Mouse (Mus musculus): ENCODE results near the gene Zfp60.
"Not testable (repeated sequence)": the region's sequence is repeated elsewhere in the genome, so short reads cannot be mapped to it uniquely, and the experiment has no call there.

Zfp60 gene

DNA sequence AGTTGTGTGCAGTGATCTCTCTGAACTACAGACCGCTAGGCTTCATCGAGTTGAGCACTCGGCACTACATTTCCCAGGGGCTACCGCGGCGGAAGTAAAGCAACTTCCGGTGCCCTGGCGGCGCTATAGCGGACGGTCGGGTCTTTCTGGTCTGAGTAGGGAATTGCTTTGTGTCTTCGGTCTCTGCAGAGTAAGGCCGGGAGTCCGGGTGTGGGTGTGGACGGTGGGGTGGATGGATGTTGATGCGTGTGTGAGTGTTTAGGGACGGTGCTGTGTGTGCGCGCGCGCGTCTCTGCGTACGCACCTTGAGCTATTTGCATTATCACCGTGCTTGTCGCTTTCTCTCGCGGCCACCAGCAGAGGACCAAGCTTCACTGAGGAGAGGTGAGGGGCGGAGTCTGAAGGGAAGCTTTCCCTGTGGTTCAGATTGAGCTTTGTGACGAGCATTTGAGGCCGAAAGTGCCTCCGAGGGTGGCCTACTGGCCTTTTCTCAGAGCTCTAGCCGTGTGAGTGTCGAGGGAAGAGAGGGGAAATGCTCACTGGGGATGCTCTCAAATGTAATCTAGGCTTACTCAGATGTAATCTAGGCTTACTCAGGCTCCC, at the start of gene Zfp60:
TSS of gene Zfp60 (plus strand) at position 109 of the 603 bp plus-strand sequence.
- DNase-seq: peak; percentile 93

DNA sequence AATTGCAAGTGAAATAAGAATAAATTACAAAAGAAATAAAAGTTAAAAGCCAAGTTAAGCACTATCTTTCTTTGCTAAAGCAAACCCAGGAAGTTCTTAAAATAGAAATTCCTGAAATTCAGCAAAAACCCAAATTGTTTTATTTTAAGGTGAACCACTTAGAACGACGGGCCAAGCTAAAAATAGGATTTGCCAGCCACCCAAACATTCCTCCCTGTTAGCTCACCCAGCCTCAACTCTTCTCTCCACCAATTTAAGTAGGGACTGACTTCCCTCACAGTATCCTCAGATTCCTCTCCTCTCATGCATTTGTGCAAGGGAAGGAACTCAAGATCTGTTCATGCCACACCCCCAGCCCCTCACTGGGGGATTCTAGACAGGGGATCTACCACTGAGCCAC, 48.0 kb upstream of the Zfp60 start:
- DNase-seq: no peak

DNA sequence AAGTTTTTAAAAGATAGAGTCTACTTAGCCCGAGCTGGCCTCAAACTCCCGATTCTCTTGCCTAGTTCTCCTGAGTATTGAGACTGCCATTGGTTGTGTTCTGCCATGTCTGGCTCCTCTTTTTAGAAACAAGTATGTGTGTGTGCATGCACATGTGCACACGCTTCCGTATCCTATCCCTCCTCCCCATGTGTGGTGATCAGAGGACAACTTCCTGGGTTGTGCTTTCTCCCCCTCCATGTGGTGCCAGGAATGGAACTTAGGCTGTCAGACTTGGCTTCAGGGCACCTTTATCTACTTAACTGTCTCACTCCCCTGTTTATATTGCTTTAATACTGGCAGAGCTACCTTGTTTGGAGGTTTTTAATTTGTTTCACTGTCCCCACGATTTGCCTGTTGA, 46.0 kb upstream of the Zfp60 start:
- no peak for DNase-seq

DNA sequence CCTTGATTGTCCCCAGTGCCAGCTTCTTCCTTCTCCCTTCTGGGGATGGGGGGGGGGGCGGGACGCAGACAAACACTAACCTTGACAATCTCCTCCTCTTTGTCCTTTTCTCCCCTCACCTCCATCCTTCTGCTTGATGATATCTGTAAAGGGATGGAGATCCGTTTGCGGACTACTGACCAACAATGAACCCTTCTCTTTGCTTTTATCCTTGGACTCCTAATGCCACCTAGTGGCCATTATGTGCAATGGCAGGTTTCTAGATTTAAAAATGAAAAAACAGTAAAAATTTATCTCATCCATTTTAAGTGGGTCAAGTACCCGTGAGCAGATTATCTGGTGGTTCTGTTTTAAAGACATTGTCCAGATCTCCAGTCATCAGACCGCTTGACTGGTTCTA, 45.5 kb upstream of the Zfp60 start:
- DNase-seq: peak; percentile 82

DNA sequence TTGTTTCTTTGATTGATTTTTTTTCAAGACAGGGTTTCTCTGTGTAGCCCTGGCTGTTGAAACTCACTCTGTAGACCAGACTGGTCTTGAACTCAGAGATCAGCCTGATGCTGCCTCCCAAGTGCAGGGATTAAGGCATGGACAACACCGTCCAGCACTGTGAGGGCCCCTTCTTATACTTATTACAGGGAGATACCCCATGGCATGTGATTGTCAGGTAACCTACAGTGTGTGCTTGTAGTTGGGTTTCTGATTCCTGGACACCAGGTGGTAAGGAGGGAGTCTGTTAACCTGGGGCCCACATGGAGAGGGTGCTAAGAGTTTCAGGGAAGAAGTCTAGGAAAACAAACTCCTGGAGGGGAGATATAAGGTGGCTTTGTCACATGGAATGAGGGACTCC, 44.1 kb upstream of the Zfp60 start:
- no peak for DNase-seq

DNA sequence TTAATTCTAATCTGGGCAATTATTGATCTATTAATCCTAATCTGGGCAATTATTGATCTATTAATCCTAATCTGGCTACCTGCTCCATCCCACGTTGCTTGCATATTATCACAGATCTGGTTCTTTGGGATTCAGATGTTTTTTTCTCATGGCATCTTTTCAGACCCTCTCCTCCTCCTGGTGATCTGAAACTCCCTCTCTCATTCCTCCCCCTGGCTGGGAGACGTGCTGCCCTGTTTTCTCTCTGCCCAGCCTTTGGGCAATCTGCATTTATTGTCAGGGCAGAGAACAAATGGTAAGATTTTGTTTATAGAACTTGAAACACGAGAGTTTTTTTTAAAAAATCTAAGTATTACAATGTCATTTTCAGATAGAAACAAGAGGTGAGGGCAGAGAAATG, 43.4 kb upstream of the Zfp60 start:
- DNase-seq: no peak

DNA sequence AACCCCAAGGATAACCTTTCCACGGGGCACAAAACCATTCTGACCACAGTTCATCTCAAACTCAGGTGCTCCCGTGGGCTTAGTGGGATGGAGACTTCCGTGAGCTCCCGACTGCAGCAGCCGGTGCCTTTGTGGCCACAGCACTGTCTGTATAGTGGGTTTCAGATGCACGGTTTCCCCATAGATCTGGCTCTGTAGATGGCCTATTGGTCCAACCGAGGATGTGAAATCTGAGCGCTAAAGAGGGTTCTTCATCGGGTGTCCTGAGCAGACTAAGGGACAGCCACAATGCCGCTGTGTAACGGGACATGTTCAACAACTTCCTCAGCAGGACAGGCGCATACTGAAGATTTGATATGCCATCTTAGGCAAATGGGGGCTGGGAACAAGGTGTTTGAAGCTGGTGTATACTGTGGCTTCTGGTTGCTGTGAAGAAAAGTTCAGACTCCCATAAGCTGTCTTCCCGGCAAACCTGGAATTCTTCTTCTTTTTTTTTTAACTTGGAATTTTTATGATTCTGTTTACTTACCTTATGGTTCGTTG, 42.9 kb upstream of the Zfp60 start:
- no peak for DNase-seq

DNA sequence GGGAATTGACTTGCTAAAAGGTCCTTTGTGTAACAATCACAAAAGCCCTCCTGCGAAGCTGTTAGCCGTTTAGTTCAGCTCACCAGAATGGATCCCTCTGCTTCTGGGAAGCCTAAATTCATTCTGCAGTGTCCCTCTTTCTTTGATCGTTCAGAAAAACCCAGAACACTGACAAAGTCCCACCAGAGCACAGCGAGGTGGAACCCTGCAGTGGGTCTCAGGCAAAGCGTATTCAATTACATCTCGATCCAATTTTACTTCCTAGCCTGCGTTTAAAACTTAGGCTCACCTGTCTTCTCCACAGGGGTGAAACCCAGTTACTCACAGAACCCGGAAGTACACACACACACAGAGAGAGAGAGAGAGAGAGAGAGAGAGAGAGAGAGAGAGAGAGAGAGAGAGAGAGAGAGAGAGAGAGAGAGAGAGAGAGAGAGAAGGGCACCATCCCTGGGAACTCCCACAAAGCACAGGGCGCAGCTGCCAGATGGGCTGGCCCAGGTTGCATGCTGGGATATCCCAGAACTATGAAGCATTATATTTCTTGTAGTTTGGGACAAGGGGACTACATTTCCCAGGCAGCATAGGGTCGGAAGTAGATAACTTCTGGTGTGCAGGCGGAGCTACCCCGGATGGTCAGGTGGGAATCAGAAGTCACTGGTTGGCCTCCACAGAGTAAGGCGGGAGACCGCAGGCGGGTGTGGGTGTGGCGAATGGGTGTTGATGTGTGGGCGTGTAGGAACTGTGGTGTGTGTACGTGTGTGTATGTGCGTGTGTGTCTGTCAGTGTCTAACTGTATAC, 42.2 kb upstream of the Zfp60 start, which contains the start of gene Zfp607b:
TSS of gene Zfp607b (plus strand) at position 526 of the 798 bp plus-strand sequence.
- DNase-seq: peak; percentile 98

DNA sequence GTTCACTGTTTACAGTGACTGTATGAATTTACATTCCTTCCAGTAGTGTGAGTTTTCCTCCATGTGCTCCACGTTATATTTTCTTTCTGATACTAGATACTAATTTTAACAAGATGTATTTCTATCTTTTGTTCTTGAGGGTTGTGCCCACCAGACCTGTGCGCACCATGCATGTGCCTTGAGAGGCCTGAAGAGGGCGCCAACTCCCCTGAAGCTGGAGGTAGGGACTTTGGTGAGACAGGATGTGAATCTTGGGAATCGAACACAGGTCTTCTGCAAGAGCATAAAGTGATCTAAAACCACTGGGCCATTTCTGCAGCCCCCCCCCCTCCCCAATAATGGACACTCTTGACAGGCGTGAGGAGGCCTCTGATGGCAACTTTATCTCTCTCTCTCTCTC, 40.1 kb upstream of the Zfp60 start:
- peak; percentile 56 for DNase-seq

DNA sequence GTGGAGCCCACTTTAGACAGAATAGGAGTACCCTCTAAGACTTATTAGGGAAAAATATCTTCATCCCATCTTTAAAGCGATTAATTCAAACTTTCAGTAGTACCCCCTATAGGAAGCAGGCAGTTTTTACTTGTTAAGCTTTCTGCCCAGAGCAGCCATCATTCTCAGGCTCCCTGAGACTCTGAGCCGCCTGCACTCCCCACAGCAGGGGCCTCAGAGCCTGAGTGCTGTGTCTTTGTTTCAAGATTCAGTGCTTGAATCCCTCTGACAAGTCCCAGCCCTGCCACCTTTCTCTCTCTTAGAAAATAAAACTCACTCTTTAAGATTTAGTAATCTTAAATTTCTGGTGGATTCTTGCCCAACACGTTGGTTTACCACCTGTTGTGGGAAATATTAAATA, 34.5 kb upstream of the Zfp60 start:
- DNase-seq: no peak

DNA sequence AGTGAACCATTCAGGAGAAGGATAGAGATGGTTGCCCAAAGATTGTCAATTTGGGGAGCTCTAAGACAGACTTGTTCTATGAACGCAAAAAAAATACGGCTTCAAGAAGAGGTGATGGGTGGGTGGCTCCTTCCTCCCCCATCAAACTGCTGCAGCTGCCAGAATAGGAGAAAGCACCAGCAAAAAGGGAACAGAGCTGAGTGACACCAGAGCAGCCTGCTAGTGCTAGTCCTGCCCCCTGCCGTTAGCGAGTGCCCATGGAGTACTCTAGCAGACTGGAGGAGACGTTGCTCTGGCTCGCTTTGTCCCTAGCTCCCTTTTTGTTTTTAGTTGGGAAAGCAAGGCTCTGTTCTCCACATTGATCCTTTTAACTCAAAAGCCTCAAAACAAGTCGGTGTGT, 20.8 kb upstream of the Zfp60 start:
- DNase-seq: no peak

DNA sequence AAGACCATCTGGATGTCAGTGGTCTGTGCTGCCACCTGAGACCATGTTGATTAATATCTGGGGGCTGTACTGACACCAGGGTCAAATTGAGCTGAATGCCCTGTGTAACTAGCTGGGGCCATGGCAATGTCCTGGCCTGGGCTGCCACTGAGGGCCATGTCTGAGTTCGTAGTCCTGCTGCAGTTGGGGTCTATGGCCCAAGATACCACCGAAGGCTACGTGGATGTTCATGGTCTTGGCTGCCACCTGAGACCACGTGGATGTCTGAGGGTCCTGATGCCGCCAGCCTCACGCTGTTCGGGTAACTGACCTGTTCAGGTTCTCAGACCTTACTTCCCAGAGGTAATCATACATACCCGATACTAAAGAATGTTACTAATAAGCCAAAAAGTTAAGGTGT, 9.2 kb upstream of the Zfp60 start:
- DNase-seq: no peak

DNA sequence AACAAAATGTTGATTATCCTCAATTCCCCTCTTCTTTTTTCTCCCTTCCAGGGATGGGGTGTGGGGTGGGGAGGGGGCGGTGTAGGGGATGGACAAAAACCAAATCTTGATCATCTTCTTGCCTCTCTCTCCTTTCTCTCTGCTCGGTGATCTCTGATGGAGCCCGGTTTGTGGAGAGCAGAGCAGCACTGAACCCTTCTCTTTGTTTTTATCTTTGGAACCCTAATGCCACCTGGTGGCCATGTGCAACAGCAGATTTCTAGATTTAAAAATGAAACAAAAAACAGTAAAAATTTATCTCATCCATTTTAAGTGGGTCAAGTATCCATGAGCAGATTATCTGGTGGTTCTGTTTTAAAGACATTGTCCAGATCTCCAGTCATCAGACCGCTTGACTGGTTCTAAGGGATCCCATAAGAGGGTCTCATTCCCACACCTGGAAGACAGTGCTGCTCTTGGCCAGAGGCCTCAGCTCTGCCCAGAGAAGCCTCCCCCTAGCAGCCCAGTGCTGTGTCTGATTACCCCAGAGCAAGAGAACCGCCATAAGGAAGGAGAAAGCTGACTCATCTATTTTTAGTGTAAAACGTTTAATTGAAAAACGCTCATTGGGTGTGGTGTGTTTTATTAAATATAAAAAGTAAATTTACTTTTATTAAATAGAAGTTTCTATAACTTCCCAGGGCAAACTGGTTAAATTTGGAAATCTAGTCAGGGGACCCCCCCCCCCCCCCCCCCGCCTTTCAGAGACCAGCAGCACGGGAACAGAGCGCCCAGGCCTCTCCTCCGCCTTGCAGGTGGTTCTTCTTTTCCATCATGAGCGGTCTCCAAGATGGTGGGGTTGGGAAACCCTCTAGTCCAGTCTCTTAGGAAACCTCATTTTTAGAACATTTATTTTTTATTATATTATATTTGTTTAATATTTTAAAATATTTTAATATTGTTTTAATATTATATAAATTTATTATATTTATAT, 5.3 kb upstream of the Zfp60 start:
- peak; percentile 79 for DNase-seq

DNA sequence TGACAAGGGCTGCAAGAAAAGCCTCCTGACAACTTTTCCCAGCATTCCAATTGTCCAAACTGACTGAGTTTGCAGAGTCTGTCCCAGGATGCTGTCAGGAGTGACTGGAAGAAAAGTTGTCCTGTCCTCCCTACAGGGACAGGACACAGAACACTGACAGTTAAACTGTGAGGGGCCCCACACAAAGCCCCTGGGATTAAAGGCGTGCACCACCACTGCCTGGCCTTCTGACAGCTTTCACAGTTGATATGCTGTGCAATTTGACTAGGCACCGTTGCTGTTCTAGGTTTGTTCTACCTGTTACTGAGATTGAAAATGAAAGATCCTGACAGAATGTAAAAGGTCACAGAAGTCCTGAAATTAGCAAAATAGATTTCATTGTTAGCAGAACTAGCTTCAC, 3.7 kb upstream of the Zfp60 start:
- no peak for DNase-seq

DNA sequence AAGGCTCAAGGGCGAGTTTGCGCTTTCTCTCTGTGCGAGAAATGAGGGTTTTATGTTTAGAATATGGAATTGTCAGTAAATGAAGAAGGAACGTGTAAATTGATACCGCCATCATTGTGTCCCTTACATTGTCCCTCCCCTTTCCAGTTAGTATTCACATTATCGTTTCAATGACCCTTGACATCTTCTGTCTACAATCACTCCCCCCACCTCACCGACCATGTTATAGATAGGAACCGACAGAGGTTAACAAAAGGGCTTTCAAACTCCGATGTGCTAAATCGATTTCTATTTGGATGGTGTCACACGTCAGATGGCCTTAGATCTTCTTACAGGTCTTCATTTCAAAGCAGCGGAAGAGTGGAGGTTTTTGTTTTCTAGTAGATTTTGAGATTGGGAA, 757 bp downstream of the Zfp60 start:
- peak; percentile 61 for DNase-seq

DNA sequence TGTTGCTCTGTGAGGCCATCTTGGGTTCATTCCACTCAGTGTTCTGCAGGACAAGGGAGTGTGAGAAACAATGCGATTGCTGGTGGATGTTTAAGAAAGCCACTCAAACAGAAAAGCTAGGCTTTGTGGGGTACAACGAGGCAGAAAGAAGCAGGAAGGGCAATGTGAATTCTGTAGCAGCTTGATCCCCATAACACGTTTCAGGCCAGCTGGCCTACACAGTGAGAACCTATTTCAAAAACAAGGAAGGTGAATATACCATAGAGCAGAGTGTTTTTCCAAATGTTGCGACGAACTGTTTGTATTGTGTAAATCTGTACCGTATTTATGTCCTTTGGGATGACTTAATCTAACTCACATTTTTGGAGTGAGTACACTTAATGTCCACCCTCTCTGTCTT, 1.3 kb downstream of the Zfp60 start:
- no peak for DNase-seq

DNA sequence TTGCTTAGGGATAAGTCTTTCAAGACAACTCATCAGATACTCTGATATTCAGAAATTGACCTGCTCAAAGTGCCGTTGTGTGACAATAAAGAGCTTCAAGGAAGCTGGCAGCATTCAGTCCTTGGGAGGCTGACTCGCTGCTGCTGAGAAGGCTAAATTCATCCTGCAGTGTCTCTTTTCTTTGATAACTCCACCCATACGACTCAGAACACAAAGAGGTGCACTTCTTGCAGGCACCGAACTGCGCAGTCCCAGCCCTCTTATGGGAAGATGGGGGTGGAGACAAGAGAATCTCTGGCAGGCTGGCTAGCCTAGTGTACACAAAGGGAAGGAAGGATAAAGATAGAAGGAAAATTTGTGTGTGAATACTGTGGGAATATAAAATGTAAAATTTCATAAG, 4.3 kb downstream of the Zfp60 start:
- DNase-seq: no peak

DNA sequence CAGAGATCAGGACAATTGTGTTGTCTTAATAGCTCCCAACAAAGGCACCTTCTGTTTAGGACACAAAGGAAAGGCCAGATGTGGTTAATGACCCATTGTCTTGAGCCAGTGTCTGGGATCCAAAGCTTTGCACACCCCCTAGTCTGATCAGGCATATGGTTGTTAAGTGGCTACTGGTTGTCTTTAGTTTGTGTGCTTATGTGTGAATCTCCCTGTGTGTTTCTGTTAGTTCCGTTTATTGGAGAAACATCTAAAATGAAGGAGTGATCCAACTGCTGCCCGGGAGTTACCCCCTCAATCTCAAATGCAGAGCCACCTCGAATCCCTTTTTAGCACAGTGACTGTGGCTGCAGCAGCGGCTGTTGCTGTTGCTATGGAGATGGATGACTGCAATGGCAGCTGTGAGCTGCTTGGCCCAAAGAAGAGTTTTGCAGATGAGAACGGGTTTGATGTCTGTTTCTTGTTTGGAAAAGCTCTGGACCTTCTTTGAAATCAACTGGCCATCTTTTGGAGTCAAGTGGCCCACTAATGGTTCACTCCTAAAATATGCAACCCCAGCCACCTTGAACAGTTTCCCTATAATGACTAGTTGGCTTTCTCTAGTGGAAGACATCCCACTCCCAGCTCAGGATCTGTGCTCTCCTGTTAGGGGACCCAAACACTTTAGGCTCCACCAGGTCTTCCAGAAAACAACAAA, 25.3 kb downstream of the Zfp60 start:
- DNase-seq: peak; percentile 77

DNA sequence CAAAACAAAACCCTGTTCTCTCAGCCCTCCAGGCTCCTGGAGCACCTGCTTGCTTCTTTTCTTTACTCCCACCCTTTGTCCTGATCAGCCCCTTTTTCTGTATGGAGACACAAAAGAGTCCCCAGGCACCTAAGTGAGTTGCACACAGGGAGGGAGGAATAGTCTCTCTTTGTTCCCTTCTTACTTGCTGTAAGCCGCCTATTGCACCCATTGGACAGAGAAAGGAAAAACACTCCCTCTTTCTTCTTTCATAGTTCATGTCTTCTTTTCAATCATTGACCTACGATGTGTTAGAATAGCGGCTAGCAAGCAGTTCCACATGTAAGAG, 25.8 kb downstream of the Zfp60 start:
- no peak for DNase-seq

DNA sequence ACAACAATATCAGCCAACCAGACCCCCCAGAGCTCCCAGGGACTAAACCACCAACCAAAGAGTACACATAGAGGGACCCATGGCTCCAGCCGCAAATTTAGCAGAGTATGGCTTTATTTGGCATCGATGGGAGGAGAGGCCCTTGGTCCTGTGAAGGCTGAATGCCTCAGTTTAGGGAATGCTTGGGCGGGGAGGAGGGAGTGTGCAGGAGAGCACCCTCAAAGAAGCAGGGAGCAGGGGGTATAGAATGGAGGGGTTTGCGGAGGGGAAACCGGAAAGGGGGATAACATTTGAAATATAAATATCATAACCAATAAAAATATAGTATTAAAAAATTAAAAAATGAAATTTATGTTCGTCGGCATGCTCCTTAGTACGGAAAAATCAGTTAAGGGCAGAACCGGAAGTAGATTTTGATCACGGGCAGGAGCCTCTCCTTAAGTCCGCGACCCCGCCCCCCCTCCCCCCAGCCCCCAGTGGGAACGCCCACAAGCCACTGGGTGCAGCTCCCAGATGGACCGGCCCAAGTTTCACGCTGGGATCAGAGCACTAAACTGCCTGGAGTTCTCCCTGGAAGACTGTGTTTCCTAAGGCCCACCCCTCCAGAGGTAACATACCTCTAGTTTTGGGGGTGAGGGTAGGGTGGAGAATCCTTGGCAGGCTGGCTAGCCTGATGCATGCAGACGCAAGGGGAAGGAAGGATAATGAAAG, 34.1 kb downstream of the Zfp60 start:
- DNase-seq: peak; percentile 53

DNA sequence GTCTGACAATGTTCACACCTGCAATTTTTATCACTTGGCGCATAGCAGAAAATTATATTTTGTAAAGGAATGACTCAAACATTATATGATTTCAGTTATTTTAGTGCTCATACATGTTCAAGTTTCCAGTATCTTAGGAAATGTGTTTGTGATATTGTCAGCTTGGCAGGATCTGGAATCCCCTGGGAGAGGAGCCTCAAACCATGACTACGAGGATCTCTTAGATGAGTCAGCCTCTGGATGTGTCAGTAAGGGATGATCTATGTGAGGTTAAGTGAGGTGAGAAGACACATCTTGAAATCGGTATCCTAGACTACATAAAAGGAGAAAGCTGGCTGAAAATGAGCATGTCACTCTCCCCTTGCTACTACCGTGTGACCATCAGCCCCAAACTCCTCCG, 58.1 kb downstream of the Zfp60 start:
- DNase-seq: no peak

DNA sequence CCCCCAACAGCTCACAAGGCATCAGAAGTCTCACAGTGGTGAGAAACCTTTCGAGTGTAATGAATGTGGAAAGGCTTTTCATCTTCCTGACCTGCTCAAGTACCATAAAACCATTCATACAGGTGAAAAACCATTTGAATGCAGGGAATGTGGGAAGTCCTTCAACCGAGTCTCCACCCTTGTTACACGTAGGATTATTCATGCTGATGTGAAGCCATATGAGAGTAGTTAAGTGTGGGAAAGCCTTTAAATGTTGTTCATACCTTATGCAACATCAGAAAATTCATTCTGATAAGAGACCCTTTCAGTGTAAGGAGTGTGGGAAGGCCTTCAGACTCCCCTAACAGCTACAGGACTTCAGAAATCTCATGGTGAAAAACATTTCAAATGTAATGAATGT, 62.7 kb downstream of the Zfp60 start:
- DNase-seq: not testable (repeated sequence)

Measured in retina, postnatal 1 day (tissue).